ENCODE assay signal across 19 mouse cellular contexts in the genomic region with DNA sequence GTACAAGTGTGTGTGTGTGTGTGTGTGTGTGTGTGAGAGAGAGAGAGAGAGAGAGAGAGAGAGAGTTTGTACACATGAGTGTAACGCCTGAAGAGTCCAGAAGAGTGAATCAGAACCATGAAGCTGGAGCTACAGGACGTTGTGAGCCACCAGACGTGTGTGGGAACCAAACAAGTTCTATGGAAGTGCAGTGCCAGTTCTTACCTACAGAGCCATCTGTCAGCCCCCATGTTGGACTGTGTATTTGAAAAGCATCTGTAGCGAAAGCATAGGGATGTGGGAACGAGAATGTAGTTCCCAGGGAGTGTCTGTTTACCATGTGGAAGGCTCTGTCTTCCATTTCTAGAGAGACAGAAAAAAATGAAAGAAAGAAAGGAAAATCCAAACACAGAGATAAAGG. TPM values are rescaled to one million over a fixed set of nuclear protein-coding genes. Genes with fewer than 3 reads are reported as not detected.
DNase-seq lines count a peak whose midpoint lies in the region; ATAC-seq lines count a peak whose summit lies in the region.
"Had no signal": no experiment of that assay in that cellular context is flagged by ENCODE, and none has a peak within 500 bp of the region (broad histone marks: within the 10 kb centered on the region; RNA-seq: fewer than 3 reads in every experiment).

No protein-coding gene starts in this region.

- ATAC-seq in frontal cortex, adult (ENCODE audit: low TSS enrichment) = peak; percentile 89
- ATAC-seq: activated CD4-positive, CD25-positive, alpha-beta regulatory T cell, adult 4 months; forebrain, embryonic 13.5 days; forebrain, embryonic 16.5 days had no signal

- DNase-seq in frontal cortex, postnatal 10 days (ENCODE audit: low spot score in 2 of 2) = no peak
- DNase-seq in layer of hippocampus, adult 9-11 months = peak; percentile 43
- DNase-seq in layer of hippocampus, postnatal 10 days (ENCODE audit: low spot score in 2 of 2) = no peak
- DNase-seq in right cerebral cortex, postnatal 25 days = peak; percentile 31
- DNase-seq in right cerebral cortex, postnatal 14 days = no peak
- DNase-seq: adrenal gland, adult 8-10 months; adrenal gland, postnatal 25 days; cerebellum, adult 18-20 months; cerebellum, adult 9-10 months; cerebellum, postnatal 14 days; gastrocnemius, postnatal 25 days; heart, adult 2 months had no signal

RNA-seq across cellular contexts. Expression of gene Pm20d2, which starts 6.1 kb away (rescaled TPM):
- 10 to 100 TPM; 10.6 to 11.1 TPM for total RNA-seq in layer of hippocampus, postnatal 10 days (2021)

RNA-seq across cellular contexts. Expression of gene Srsf12, which starts 25.3 kb away (rescaled TPM):
- 10 to 100 TPM; 38.3 to 39.8 TPM for total RNA-seq in layer of hippocampus, postnatal 10 days (2021)
- total RNA-seq: gastrocnemius, adult 8-10 months; gastrocnemius, postnatal 25 days; heart, adult 2 months; heart, postnatal 25 days had no signal

RNA-seq across cellular contexts. Expression of gene Gabrr1, which starts 51.2 kb away (rescaled TPM):
- total RNA-seq in layer of hippocampus, postnatal 10 days (2021) = under 1 TPM; 0.25 to 0.42 TPM
- total RNA-seq: adrenal gland, postnatal 25 days; hematopoietic stem cell, adult 5-6 weeks had no signal

Comparison
In these comparisons a context has a peak if more than half of its experiments do, and no peak if none do; other contexts are left out.
1. DNase-seq: peak in layer of hippocampus, adult 9-11 months (single experiment) and right cerebral cortex, postnatal 25 days (single experiment); none in frontal cortex, postnatal 10 days (0 of 2), layer of hippocampus, postnatal 10 days (0 of 2) and right cerebral cortex, postnatal 14 days (single experiment).